Mouse (Mus musculus) retina, adult 2 months (tissue): ENCODE measurements around the gene Arhgap31.

Source experiments
- DNase-seq: peaks from one replicate; pipeline ENCODE4 v3.0.0-alpha.2; 2012; ENCODE audit warnings: low read depth, low spot score

Gene Arhgap31

GRCm38 (mm10) chr16:38652653-38653052 is 60.4 kb downstream of the Arhgap31 start:
- no peak for DNase-seq

- no peak for DNase-seq
These were observed 61.3 kb downstream of the Arhgap31 start for GRCm38 (mm10) chr16:38651721-38652231.

GRCm38 (mm10) chr16:38651306-38651705 is 61.8 kb downstream of the Arhgap31 start:
- DNase-seq, result no peak

DNA sequence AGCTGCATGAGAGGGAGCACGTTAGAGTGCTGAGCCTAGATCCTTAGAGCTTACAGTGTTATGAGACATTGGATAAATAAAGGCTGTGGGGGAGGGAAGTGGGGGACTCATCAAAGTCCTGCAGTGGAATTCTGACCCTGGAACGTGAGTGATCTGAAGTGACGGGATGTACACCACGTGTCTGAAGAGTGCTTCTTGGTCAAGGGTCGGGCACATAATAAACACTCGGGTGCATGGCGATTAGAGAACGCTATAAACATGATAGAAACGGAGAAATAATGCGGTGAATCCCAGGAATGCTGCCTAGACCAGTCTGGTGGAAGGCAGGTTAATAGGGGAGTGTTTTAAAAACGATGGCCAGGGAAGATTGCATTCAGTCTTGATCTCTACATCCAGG is 63.6 kb downstream of the Arhgap31 start:
- DNase-seq, result no peak

GRCm38 (mm10) chr16:38648783-38649430 is 64.2 kb downstream of the Arhgap31 start:
- DNase-seq, result no peak

GRCm38 (mm10) chr16:38648155-38648554 is 64.9 kb downstream of the Arhgap31 start:
- DNase-seq, result no peak

GRCm38 (mm10) chr16:38644455-38644854 is 68.6 kb downstream of the Arhgap31 start:
- no peak for DNase-seq

- DNase-seq, result no peak
These were observed 76.0 kb downstream of the Arhgap31 start for GRCm38 (mm10) chr16:38637085-38637484.

GRCm38 (mm10) chr16:38636682-38637081 is 76.4 kb downstream of the Arhgap31 start:
- no peak for DNase-seq

DNA sequence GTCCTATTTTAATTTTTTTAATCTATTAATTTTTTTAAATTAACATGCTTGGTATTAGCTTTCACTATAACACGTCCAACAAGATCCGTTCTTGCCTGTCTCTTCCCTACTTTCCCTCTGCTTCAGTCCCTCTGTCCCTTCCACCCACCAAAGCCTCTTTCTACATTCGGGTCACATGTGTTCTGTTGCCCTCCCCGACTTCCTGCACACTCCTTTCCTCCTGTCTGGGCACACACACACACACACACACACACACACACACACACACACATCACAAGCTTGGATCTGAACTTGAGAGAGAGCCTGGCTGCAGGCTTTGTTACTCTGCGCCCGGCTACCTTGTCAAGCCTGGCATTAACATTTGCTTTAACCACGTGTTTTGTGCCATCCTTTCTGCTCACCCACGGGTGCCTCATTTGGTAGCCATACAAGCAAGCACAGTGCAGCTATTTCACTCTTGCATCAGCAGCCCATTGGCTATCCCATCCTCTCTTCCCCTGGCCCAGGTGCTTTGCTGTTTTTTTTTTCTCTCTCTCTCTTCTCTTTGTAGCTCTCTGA is 77.2 kb downstream of the Arhgap31 start:
- DNase-seq, result no peak

- no peak for DNase-seq
These were observed 80.9 kb downstream of the Arhgap31 start for GRCm38 (mm10) chr16:38632147-38632546.

- no peak for DNase-seq
These were observed 87.2 kb downstream of the Arhgap31 start for GRCm38 (mm10) chr16:38625811-38626369.

GRCm38 (mm10) chr16:38625411-38625810 is 87.7 kb downstream of the Arhgap31 start:
- DNase-seq, result no peak

DNA sequence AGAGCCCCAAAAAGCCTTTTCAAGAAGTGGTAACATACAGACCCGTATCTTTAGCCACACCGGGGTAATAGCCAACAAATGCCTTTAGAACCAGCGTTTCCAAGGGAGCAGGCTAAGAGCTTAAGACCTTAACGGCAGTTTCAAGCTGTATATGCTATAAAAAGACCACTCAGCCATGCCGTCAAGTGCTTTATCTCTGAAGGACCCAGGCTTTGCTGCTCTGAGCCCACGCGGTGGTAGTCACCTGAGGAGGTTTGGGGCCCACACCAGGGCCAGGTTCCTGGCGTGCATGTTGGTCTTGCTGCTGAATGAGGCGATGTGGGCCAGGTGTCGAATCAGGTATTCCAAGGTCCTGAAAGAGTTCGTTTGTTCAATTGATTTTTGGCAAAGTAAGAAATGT is 88.8 kb downstream of the Arhgap31 start:
- DNase-seq, result no peak

DNA sequence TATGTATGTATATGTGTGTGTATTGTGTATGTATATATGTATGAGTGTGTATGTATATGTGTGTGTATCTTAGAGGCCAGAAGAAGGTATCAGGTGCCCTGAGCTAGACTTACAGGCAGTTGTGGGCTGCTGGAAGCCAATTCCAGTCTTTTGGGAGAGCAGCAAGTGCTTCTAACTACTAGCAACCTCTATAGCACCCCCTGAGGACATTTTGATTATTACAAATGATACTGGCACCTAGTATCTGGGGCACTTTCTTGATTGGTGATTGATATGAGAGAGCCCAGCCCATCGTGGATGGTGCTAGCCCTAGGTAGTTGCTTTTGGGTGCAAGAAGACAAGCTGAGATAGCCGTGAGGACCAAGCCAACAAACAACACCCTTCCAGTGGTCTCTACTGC is 90.8 kb downstream of the Arhgap31 start:
- DNase-seq, result no peak

DNA sequence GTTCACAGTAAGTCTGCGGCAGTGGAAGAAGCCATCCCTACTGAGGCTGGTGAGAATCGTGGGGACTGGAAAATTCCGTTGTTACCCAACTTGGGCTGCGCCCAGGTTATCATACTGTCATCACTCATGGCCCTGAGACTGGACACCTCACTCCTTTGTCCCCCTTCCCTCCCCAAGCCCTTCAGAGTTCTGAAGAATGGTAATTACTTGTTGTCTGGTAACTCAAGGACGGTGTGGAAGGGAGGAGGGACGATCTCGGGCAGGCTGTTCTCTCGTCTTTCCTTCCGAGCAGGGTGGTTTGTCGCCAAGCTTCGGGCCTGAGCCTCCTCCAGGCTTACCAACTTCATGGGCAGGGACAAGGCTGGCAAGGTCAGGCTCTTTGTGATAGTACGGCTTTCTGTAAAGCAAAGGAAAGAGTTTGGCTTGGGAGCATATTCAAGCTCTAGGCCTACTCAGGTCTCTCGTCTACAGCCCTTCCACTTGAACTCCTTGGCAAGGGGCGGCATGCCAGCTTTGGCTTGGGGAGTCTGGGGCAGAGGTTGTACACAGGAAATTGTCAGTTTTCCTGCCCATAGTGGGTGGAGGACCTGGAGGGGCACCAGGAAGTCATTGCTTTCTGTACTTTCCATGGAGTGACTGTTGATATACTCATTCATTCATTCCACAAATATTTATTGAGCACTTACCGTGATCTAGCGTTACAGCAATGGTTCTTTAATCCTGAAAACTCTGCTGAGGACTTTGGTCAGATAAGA is 92.2 kb downstream of the Arhgap31 start:
- no peak for DNase-seq

DNA sequence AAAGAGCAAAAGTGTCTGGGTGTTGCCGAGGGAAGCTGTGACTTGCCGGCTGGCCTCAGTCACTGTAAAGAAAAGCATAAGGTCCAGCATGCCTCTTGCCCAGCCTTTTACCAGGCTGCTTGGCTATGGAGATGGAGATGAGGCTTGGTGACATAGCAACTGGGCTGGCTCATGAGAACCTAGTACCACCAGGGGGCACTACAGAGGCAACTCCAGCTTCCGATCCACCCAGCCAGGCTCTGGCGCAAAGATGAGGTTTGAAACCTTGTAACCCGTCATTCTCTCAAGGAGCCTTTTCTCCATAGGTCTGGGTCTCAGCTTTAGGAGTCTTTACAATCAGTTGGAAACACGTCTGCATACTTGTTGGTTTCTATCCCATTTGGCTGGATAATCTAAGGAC is 94.0 kb downstream of the Arhgap31 start:
- DNase-seq, result peak; percentile 57

DNA sequence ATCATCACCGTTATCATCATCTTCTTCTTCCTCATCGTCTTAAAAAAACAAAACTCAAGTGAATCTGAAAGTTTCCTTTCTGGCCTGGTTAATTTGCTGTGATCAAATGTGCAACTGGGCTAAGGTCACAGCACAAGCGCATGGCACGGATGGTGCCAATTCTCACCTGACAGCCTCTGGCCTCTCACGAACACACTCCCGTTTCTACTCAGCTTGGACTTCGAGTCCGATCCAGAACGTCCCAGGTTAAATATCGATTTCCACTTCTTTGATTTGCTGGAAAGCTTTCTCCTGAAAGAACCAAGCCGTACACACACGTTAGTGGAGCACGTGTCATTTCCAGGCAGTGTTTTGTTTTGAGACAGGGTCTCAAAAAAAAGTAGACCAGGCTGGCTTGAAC is 95.1 kb downstream of the Arhgap31 start:
- DNase-seq, result no peak

DNA sequence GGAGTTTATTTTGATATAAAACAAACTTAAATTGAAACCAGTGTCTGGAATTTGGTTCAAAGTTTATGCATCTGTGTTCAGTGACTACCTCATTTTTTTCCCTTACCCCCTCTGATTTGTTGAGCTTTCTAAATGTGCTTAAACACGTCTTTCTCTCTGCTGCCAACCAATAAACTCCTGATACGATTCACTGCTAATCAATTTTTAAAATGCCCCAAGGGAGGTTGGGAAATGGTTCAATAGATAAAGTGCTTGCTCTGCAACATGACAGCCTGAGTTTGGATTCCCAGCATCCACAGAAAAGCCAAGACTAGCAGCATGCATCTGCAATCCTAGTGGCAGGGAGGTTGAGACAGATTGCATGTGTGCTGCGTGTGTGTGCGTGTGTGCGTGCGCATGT is 99.4 kb downstream of the Arhgap31 start:
- no peak for DNase-seq

GRCm38 (mm10) chr16:38612646-38613045 is 100.4 kb downstream of the Arhgap31 start:
- DNase-seq, result no peak

GRCm38 (mm10) chr16:38609092-38609491 is 104.0 kb downstream of the Arhgap31 start:
- DNase-seq, result no peak

DNA sequence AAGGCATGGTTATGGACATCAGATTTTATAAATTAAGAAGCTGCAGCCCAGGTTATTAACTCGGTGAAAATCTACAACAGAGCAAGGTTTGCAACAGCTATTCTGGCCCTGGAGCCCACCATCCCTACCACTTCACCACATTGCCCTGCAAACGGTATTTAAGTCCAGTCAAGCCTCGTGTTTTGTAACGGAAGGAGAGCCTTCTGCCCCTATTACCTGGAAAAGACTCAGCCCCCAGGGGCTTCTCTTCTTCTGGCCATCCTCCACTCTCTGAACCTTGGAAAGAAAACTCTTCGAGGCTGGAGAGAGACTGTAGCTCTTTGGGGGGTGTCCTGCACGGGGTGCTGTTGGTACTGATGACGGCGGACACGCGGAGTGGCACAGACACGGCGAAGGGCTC is 104.4 kb downstream of the Arhgap31 start:
- DNase-seq, result no peak
